Mouse (Mus musculus) lung, adult 10 weeks (tissue): Measurements from ENCODE around the gene Spint3. TPM values are rescaled to one million over a fixed set of nuclear protein-coding genes. Genes with fewer than 3 reads are reported as not detected.

Experiments
- polyA plus RNA-seq: library from polyadenylated mRNA; stranded (reverse); fragments of 350-450 nt; fragmentation: Illumina TruSeq; extraction: RNeasy Lipid Tissue Mini Kit (QIAGEN cat#74804); gene quantifications from one replicate; pipeline ENCODE4 v1.2.3, GENCODE M21; 2014; ENCODE audit warnings: low read depth, low replicate concordance; ENCODE audit not compliant: insufficient read depth

Gene Spint3
- polyA plus RNA-seq = not detected

GRCm38 (mm10) chr2:164573359-164573758 lies at the start of gene Spint3:
TSS of gene Spint3 (minus strand) at chr2:164573459.

GRCm38 (mm10) chr2:164613471-164613870 lies 40.2 kb upstream of the Spint3 start, which contains the start of the genes Wfdc6b and Wfdc8:
TSS of gene Wfdc6b (plus strand) at chr2:164613522.
TSS of gene Wfdc8 (minus strand) at chr2:164613626.

GRCm38 (mm10) chr2:164593494-164593893 lies 20.2 kb upstream of the Spint3 start, which contains the start of gene Eppin:
TSS of gene Eppin (minus strand) at chr2:164593594.

GRCm38 (mm10) chr2:164585025-164585725 lies 11.9 kb upstream of the Spint3 start, which contains the start of gene Wfdc6a:
TSS of gene Wfdc6a (minus strand) at chr2:164585447.

GRCm38 (mm10) chr2:164562391-164563188 lies 10.7 kb downstream of the Spint3 start, which contains the start of gene Wfdc2:
TSS of gene Wfdc2 (plus strand) at chr2:164562413.

Other genes starting within 250 kb of the Spint3 start
- not detected for gene Svs5, start 240.7 kb downstream of the Spint3 start, polyA plus RNA-seq
- gene Slpi, start 184.4 kb downstream of the Spint3 start, polyA plus RNA-seq = 98.1 TPM
- gene Rbpjl, start 170.3 kb downstream of the Spint3 start, polyA plus RNA-seq = 10.2 TPM
- gene Matn4, start 168.3 kb downstream of the Spint3 start, polyA plus RNA-seq = 22.9 TPM
- gene Sdc4, start 129.6 kb downstream of the Spint3 start, polyA plus RNA-seq = 109 TPM
- gene Sys1, start 116.5 kb downstream of the Spint3 start, polyA plus RNA-seq = 37.0 TPM
- gene Gm20458, start 112.5 kb downstream of the Spint3 start, polyA plus RNA-seq = not detected
- gene Trp53tg5, start 99.7 kb downstream of the Spint3 start, polyA plus RNA-seq = not detected
- gene Dbndd2, start 87.4 kb downstream of the Spint3 start, polyA plus RNA-seq = 69.5 TPM
- gene Pigt, start 75.9 kb downstream of the Spint3 start, polyA plus RNA-seq = 34.2 TPM
- gene Wfdc2, start 11.0 kb downstream of the Spint3 start, polyA plus RNA-seq = 2,326 TPM
- 4.4 TPM for gene Wfdc6a, start 12.0 kb upstream of the Spint3 start, polyA plus RNA-seq
- not detected for gene Eppin, start 20.1 kb upstream of the Spint3 start, polyA plus RNA-seq
- gene Wfdc6b, start 40.1 kb upstream of the Spint3 start, polyA plus RNA-seq = 3.0 TPM
- gene Wfdc8, start 40.2 kb upstream of the Spint3 start, polyA plus RNA-seq = 1.2 TPM
- gene Wfdc16, start 65.3 kb upstream of the Spint3 start, polyA plus RNA-seq = 0.95 TPM
- 3.9 TPM for gene Wfdc10, start 82.6 kb upstream of the Spint3 start, polyA plus RNA-seq
- not detected for gene Wfdc9, start 83.1 kb upstream of the Spint3 start, polyA plus RNA-seq
- not detected for gene Wfdc11, start 100.6 kb upstream of the Spint3 start, polyA plus RNA-seq
- gene Wfdc13, start 111.6 kb upstream of the Spint3 start, polyA plus RNA-seq = 1.2 TPM
- gene Spint4, start 125.0 kb upstream of the Spint3 start, polyA plus RNA-seq = not detected
- not detected for gene Spint5, start 141.8 kb upstream of the Spint3 start, polyA plus RNA-seq
- gene Wfdc3, start 172.5 kb upstream of the Spint3 start, polyA plus RNA-seq = 4.4 TPM
- gene Dnttip1, start 172.5 kb upstream of the Spint3 start, polyA plus RNA-seq = 19.0 TPM
- 3.6 TPM for gene Ube2c, start 196.4 kb upstream of the Spint3 start, polyA plus RNA-seq
- gene Tnnc2, start 206.5 kb upstream of the Spint3 start, polyA plus RNA-seq = not detected
- 23.7 TPM for gene Snx21, start 212.4 kb upstream of the Spint3 start, polyA plus RNA-seq
- 15.4 TPM for gene Acot8, start 231.4 kb upstream of the Spint3 start, polyA plus RNA-seq
- 2.5 TPM for gene Zswim3, start 231.6 kb upstream of the Spint3 start, polyA plus RNA-seq
- 5.2 TPM for gene Zswim1, start 249.2 kb upstream of the Spint3 start, polyA plus RNA-seq